ENCODE assay signal across 7 mouse cellular contexts in the genomic region with DNA sequence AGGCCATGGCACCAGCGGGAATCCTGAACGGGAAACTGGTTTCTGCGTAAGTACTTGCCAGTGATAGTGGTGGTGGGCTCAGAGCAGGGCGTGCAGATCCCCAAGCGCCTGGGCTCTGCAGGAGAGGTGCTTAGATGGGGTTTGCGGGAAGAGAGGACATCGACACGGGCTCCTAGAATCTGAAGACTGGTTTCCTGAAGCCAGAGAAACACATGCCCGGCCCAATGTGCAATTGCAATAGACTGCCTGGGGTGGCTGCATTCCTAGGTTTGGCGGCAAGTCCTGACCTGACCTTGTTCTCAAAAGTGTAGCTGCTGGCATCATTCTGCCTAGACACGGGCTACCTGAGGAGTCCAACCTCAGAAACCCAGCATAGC. TPM values are rescaled to one million over a fixed set of nuclear protein-coding genes. Genes with fewer than 3 reads are reported as not detected.
DNase-seq lines count a peak whose midpoint lies in the region; ATAC-seq and TF ChIP-seq lines count a peak whose summit lies in the region.

No protein-coding gene starts in this region.

- peak; percentile 48 to 52 for DNase-seq in urinary bladder, adult 18-20 months (ENCODE audit: low spot score in 2 of 2)
- no peak for DNase-seq in urinary bladder, adult 2 months (ENCODE audit: low spot score)
- no peak for DNase-seq in forebrain, embryonic 10.5 days (ENCODE audit: extremely low spot score, low spot score)
- DNase-seq in kidney, postnatal 0 days (ENCODE audit: low spot score), result peak; percentile 55
- no peak for DNase-seq in midbrain, embryonic 10.5 days (ENCODE audit: low spot score)
- no peak for DNase-seq in frontal cortex, postnatal 10 days (ENCODE audit: low spot score in 2 of 2)
- no peak for DNase-seq in frontal cortex, postnatal 14 days (ENCODE audit: low spot score in 2 of 2)

- WGBS in forebrain, embryonic 10.5 days, result 0% methylated on average over 11 of the region's 11 CpGs
- 0% methylated on average over 11 of the region's 11 CpGs for WGBS in kidney, postnatal 0 days
- under 1% methylated on average over 11 of the region's 11 CpGs for WGBS in midbrain, embryonic 10.5 days

- peak overlapping the region; percentile 75 for H3K4me3 ChIP-seq in forebrain, embryonic 10.5 days
- H3K4me3 ChIP-seq in kidney, postnatal 0 days (replicated peaks; ENCODE audit: low read depth, low read length), result peak overlapping the region; percentile 63
- H3K4me3 ChIP-seq in midbrain, embryonic 10.5 days, result peak overlapping the region; percentile 79

- H3K9ac ChIP-seq in kidney, postnatal 0 days (ENCODE audit: low read depth, low read length), result peak overlapping the region; percentile 66

- peak overlapping the region; percentile 94 for H3K4me2 ChIP-seq in kidney, postnatal 0 days (ENCODE audit: low read length)

- H3K27ac ChIP-seq in forebrain, embryonic 10.5 days, result peak overlapping the region; percentile 89
- peak overlapping the region; percentile 92 for H3K27ac ChIP-seq in kidney, postnatal 0 days
- H3K27ac ChIP-seq in midbrain, embryonic 10.5 days (replicated peaks), result peak overlapping the region; percentile 89

- H3K36me3 ChIP-seq in forebrain, embryonic 10.5 days (replicated peaks), result no peaks in the 10 kb centered on the region
- no peaks in the 10 kb centered on the region for H3K36me3 ChIP-seq in kidney, postnatal 0 days (ENCODE audit: insufficient read depth, low read length)
- H3K36me3 ChIP-seq in midbrain, embryonic 10.5 days, result no peaks in the 10 kb centered on the region

- peaks cover 36% of the 10 kb centered on the region for H3K4me1 ChIP-seq in forebrain, embryonic 10.5 days
- H3K4me1 ChIP-seq in kidney, postnatal 0 days (replicated peaks; ENCODE audit: insufficient read depth, low read length), result peaks cover 7% of the 10 kb centered on the region; the same call in 1 of the 2 replicates
- peaks cover 37% of the 10 kb centered on the region for H3K4me1 ChIP-seq in midbrain, embryonic 10.5 days

- no peak; the same call in 1 of the 2 replicates for ATAC-seq in kidney, postnatal 0 days (replicated peaks; ENCODE audit: low FRiP score, low read depth)

- no peak for TF ChIP-seq CTCF in kidney, postnatal 0 days (IDR thresholded peaks at IDR 0.05; ENCODE audit: low read depth)

- H3K9me3 ChIP-seq in forebrain, embryonic 10.5 days, result no peaks in the 10 kb centered on the region
- no peaks in the 10 kb centered on the region for H3K9me3 ChIP-seq in kidney, postnatal 0 days (replicated peaks; ENCODE audit: low read length)
- no peaks in the 10 kb centered on the region for H3K9me3 ChIP-seq in midbrain, embryonic 10.5 days (replicated peaks)

- H3K27me3 ChIP-seq in forebrain, embryonic 10.5 days (ENCODE audit: poor library complexity, severe bottlenecking), result no peaks in the 10 kb centered on the region
- H3K27me3 ChIP-seq in kidney, postnatal 0 days (ENCODE audit: insufficient read depth, low read length), result no peaks in the 10 kb centered on the region
- no peaks in the 10 kb centered on the region; the same call in 1 of the 2 replicates for H3K27me3 ChIP-seq in midbrain, embryonic 10.5 days (ENCODE audit: low read depth, poor library complexity, severe bottlenecking)

RNA-seq across cellular contexts. Expression of a gene that starts 0.4 kb away (rescaled TPM):
- 28.9 and 31.0 TPM in 2 replicates for polyA plus RNA-seq in urinary bladder, adult 2 months (2012; rRNA removed)
- polyA plus RNA-seq in forebrain, embryonic 10.5 days (2016; fragmentation: Nextera tagmentation; extraction: Ambion mirVana), result 108 and 110 TPM in 2 replicates
- polyA plus RNA-seq in kidney, postnatal 0 days (2015; fragmentation: Nextera tagmentation; extraction: Ambion mirVana), result 94.0 and 106 TPM in 2 replicates
- 82.4 and 91.8 TPM in 2 replicates for polyA plus RNA-seq in midbrain, embryonic 10.5 days (2016; fragmentation: Nextera tagmentation; extraction: Ambion mirVana)

RNA-seq across cellular contexts. Expression of a gene that starts 8.9 kb away (rescaled TPM):
- polyA plus RNA-seq in urinary bladder, adult 2 months (2012; rRNA removed), result not detected in 2 replicates
- polyA plus RNA-seq in forebrain, embryonic 10.5 days (2016; fragmentation: Nextera tagmentation; extraction: Ambion mirVana), result not detected in 2 replicates
- polyA plus RNA-seq in kidney, postnatal 0 days (2015; fragmentation: Nextera tagmentation; extraction: Ambion mirVana), result 0.08 and 0.19 TPM in 2 replicates
- not detected in 2 replicates for polyA plus RNA-seq in midbrain, embryonic 10.5 days (2016; fragmentation: Nextera tagmentation; extraction: Ambion mirVana)

Comparison
In these comparisons a context has a peak if more than half of its experiments do, and no peak if none do; other contexts are left out.
1. DNase-seq: peak in urinary bladder, adult 18-20 months (2 of 2) and kidney, postnatal 0 days (single experiment); none in urinary bladder, adult 2 months (single experiment), forebrain, embryonic 10.5 days (single experiment), midbrain, embryonic 10.5 days (single experiment), frontal cortex, postnatal 10 days (0 of 2) and frontal cortex, postnatal 14 days (0 of 2).
2. Peak in every context shown above with its lines, with median percentiles within 50 percentile points of each other: H3K27ac ChIP-seq and H3K4me3 ChIP-seq.